Mouse (Mus musculus): ENCODE measurements around the gene Fam102a.
A peak's percentile ranks its signal among the peaks of the same experiment; 100 is the strongest.
"Not testable (repeated sequence)": the region's sequence is repeated elsewhere in the genome, so short reads cannot be mapped to it uniquely, and the experiment has no call there.

Fam102a gene

GRCm38 (mm10) chr2:32534733-32535471, at the start of gene Fam102a:
TSS of gene Fam102a (plus strand) at chr2:32535332.
- DNase-seq, result peak; percentile 100

- no peak for DNase-seq
Observed at GRCm38 (mm10) chr2:32485751-32486150, 49.4 kb upstream of the Fam102a start.

- no peak for DNase-seq
Observed at GRCm38 (mm10) chr2:32486155-32486554, 49.0 kb upstream of the Fam102a start.

- peak; percentile 89 to 95 for DNase-seq
Observed at GRCm38 (mm10) chr2:32487124-32487623, 48.0 kb upstream of the Fam102a start.

GRCm38 (mm10) chr2:32488679-32489078, 46.5 kb upstream of the Fam102a start:
- DNase-seq, result peak; percentile 79 to 87

- not testable (repeated sequence) for DNase-seq
Observed at GRCm38 (mm10) chr2:32490730-32491129, 44.4 kb upstream of the Fam102a start.

- no peak for DNase-seq
Observed at GRCm38 (mm10) chr2:32492661-32493060, 42.5 kb upstream of the Fam102a start.

GRCm38 (mm10) chr2:32493301-32493701, 41.8 kb upstream of the Fam102a start:
- no peak for DNase-seq

- DNase-seq, result no peak
Observed at GRCm38 (mm10) chr2:32494522-32494921, 40.6 kb upstream of the Fam102a start.

GRCm38 (mm10) chr2:32495185-32495726, 39.9 kb upstream of the Fam102a start:
- no peak for DNase-seq

GRCm38 (mm10) chr2:32496190-32496589, 38.9 kb upstream of the Fam102a start:
- no peak for DNase-seq

- DNase-seq, result no peak
Observed at GRCm38 (mm10) chr2:32499365-32499764, 35.8 kb upstream of the Fam102a start.

- no peak for DNase-seq
Observed at GRCm38 (mm10) chr2:32500461-32500860, 34.7 kb upstream of the Fam102a start.

GRCm38 (mm10) chr2:32501754-32502324, 33.3 kb upstream of the Fam102a start:
- DNase-seq, result no peak

- DNase-seq, result no peak
Observed at GRCm38 (mm10) chr2:32502843-32503242, 32.3 kb upstream of the Fam102a start.

GRCm38 (mm10) chr2:32503588-32503987, 31.5 kb upstream of the Fam102a start:
- no peak for DNase-seq

GRCm38 (mm10) chr2:32505536-32505935, 29.6 kb upstream of the Fam102a start:
- DNase-seq, result no peak

- no peak for DNase-seq
Observed at GRCm38 (mm10) chr2:32506673-32507668, 28.2 kb upstream of the Fam102a start.

GRCm38 (mm10) chr2:32507906-32508305, 27.2 kb upstream of the Fam102a start:
- no peak for DNase-seq

GRCm38 (mm10) chr2:32509287-32509686, 25.8 kb upstream of the Fam102a start:
- DNase-seq, result no peak

GRCm38 (mm10) chr2:32509896-32510295, 25.2 kb upstream of the Fam102a start:
- no peak for DNase-seq

- DNase-seq, result no peak
Observed at GRCm38 (mm10) chr2:32512592-32512991, 22.5 kb upstream of the Fam102a start.

- no peak for DNase-seq
Observed at GRCm38 (mm10) chr2:32514335-32514734, 20.8 kb upstream of the Fam102a start.

Data from cerebellum, postnatal 25 days (tissue).